Mouse (Mus musculus): Measurements from ENCODE around the gene Tbkbp1. TPM values are rescaled to one million over a fixed set of nuclear protein-coding genes. Genes with fewer than 3 reads are reported as not detected.

Tbkbp1 gene
- polyA plus RNA-seq, 1 experiment: 10.4 TPM

- Histone ChIP-seq H3K36me3 (ENCODE audit: control insufficient read depth, insufficient read depth, low read length) (no peaks in the 10 kb centered on the region), H3K27ac (ENCODE audit: insufficient read depth, low read depth, low read length) (no peak overlapping the region), H3K4me3 (ENCODE audit: insufficient read depth, low read depth, low read length) (no peak overlapping the region), H3K27me3 (replicated peaks; ENCODE audit: control insufficient read depth, insufficient read depth, low read length) (no peaks in the 10 kb centered on the region), H3K4me1 (ENCODE audit: control insufficient read depth, insufficient read depth, low read length) (no peaks in the 10 kb centered on the region)
- 90% methylated on average over 10 of the region's 10 CpGs for whole genome bisulfite sequencing
- TF ChIP-seq POLR2A (IDR thresholded peaks at IDR 0.05; ENCODE audit: low read depth, low read length) (no peak), CTCF (conservative IDR thresholded peaks at IDR 0.05; ENCODE audit: insufficient read depth, insufficient read length, low read depth, low read length) (no peak)
- no peak for DNase-seq
Observed at GRCm38 (mm10) chr11:97103163-97104090, 47.9 kb downstream of the Tbkbp1 start.

DNA sequence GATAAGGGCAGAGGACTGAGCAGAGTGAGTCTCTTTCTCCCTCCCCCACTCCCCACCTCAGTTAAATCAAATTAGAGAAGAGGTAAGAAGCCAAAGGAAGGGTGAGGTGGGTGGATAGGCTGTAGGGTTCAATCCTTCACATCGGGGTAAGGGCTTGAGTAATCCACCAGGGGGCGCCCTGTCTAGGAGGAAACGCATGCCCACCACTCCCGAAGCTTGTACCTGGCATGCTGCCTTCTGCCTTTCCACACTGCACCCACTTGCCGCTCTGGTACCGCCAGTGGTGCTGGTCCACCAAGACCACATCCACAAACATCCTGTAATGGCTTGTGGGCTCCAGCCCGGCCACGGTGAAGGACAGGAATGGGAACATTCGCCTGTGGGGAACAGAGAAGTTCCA, 49.6 kb downstream of the Tbkbp1 start:
- no peak overlapping the region for H3K4me3 ChIP-seq (ENCODE audit: insufficient read depth, low read depth, low read length)
- WGBS: 15% methylated on average over 9 of the region's 9 CpGs
- DNase-seq: peak; percentile 58

DNA sequence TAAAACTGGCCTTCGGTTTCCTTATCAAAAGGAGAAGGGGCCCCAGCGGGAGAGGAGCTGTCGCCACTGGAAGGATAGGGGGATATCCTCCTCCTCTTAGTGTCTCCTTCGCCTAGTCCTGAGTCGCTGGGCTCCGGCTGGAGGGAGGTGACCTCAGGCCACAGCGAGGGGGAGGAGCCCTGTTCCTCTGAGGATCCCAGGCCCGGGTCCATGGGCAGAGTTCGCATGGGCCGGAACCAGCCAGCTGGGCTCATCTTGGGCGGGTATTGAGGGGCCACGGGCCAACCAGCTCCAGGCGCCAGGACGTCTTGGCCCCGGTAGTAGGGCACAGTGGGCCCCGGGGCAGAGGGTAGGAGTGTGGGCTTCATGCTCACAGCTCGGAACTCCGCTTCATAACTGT, 52.5 kb downstream of the Tbkbp1 start:
- Histone ChIP-seq H3K27ac (ENCODE audit: insufficient read depth, low read depth, low read length) (no peak overlapping the region), H3K4me3 (ENCODE audit: insufficient read depth, low read depth, low read length) (no peak overlapping the region), H3K27me3 (replicated peaks; ENCODE audit: control insufficient read depth, insufficient read depth, low read length) (no peaks in the 10 kb centered on the region), H3K36me3 (ENCODE audit: control insufficient read depth, insufficient read depth, low read length) (no peaks in the 10 kb centered on the region), H3K4me1 (ENCODE audit: control insufficient read depth, insufficient read depth, low read length) (no peaks in the 10 kb centered on the region)
- 15% methylated on average over 18 of the region's 18 CpGs for WGBS
- peak; percentile 50 for DNase-seq
- TF ChIP-seq CTCF (conservative IDR thresholded peaks at IDR 0.05; ENCODE audit: insufficient read depth, insufficient read length, low read depth, low read length) (no peak), POLR2A (IDR thresholded peaks at IDR 0.05; ENCODE audit: low read depth, low read length) (no peak)

More for the DNA sequence above, 49.6 kb downstream of the Tbkbp1 start:
- TF ChIP-seq POLR2A (IDR thresholded peaks at IDR 0.05; ENCODE audit: low read depth, low read length) (no peak), CTCF (conservative IDR thresholded peaks at IDR 0.05; ENCODE audit: insufficient read depth, insufficient read length, low read depth, low read length) (peak; percentile 76)
- Histone ChIP-seq H3K4me1 (ENCODE audit: control insufficient read depth, insufficient read depth, low read length) (no peaks in the 10 kb centered on the region), H3K36me3 (ENCODE audit: control insufficient read depth, insufficient read depth, low read length) (no peaks in the 10 kb centered on the region), H3K27me3 (replicated peaks; ENCODE audit: control insufficient read depth, insufficient read depth, low read length) (no peaks in the 10 kb centered on the region), H3K27ac (ENCODE audit: insufficient read depth, low read depth, low read length) (no peak overlapping the region)

DNA sequence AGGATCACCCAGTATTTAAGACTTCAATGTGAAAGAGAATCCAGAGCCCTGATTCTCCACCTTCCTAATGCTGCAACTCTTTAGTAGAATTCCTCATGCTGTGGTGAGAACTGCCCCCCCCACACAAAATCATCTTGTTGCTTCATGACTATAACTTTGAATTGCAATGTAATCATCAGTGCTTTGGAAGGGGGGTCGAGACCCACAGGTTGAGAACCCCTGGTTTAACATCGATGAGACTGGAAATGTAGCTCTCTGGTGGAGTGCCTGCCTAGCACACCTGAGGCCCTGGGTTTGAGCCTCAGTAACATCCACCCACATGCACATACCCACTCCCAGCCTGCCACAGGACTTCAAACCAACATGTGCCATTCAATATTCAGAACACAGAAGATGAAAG, 56.7 kb downstream of the Tbkbp1 start:
- no peak overlapping the region for H3K4me3 ChIP-seq (ENCODE audit: insufficient read depth, low read depth, low read length)
- 55% methylated on average over 2 of the region's 2 CpGs for WGBS
- no peak overlapping the region for H3K27ac ChIP-seq (ENCODE audit: insufficient read depth, low read depth, low read length)
- TF ChIP-seq POLR2A (IDR thresholded peaks at IDR 0.05; ENCODE audit: low read depth, low read length) (no peak), CTCF (conservative IDR thresholded peaks at IDR 0.05; ENCODE audit: insufficient read depth, insufficient read length, low read depth, low read length) (no peak)
- DNase-seq: no peak
- no peaks in the 10 kb centered on the region for H3K36me3 ChIP-seq (ENCODE audit: control insufficient read depth, insufficient read depth, low read length)
- no peaks in the 10 kb centered on the region for H3K27me3 ChIP-seq (replicated peaks; ENCODE audit: control insufficient read depth, insufficient read depth, low read length)
- H3K4me1 ChIP-seq (ENCODE audit: control insufficient read depth, insufficient read depth, low read length): no peaks in the 10 kb centered on the region

GRCm38 (mm10) chr11:97086365-97086764, 64.9 kb downstream of the Tbkbp1 start:
- no peaks in the 10 kb centered on the region for H3K27me3 ChIP-seq (replicated peaks; ENCODE audit: control insufficient read depth, insufficient read depth, low read length)
- TF ChIP-seq POLR2A (IDR thresholded peaks at IDR 0.05; ENCODE audit: low read depth, low read length) (no peak), CTCF (conservative IDR thresholded peaks at IDR 0.05; ENCODE audit: insufficient read depth, insufficient read length, low read depth, low read length) (no peak)
- 74% methylated on average over 6 of the region's 6 CpGs for WGBS
- no peak overlapping the region for H3K27ac ChIP-seq (ENCODE audit: insufficient read depth, low read depth, low read length)
- H3K4me1 ChIP-seq (ENCODE audit: control insufficient read depth, insufficient read depth, low read length): no peaks in the 10 kb centered on the region
- DNase-seq: no peak
- H3K36me3 ChIP-seq (ENCODE audit: control insufficient read depth, insufficient read depth, low read length): no peaks in the 10 kb centered on the region
- H3K4me3 ChIP-seq (ENCODE audit: insufficient read depth, low read depth, low read length): no peak overlapping the region

Other genes starting within 250 kb of the Tbkbp1 start
- 35.6 and 37.2 TPM in 2 replicates for gene Cdk5rap3, start 235.0 kb downstream of the Tbkbp1 start, polyA plus RNA-seq (2012; rRNA removed)
- gene Prr15l, start 223.4 kb downstream of the Tbkbp1 start, polyA plus RNA-seq (2012; rRNA removed): 114 and 119 TPM in 2 replicates
- gene Pnpo, start 207.5 kb downstream of the Tbkbp1 start, polyA plus RNA-seq (2012; rRNA removed): 73.0 and 77.1 TPM in 2 replicates
- gene Sp2, start 168.5 kb downstream of the Tbkbp1 start, polyA plus RNA-seq (2012; rRNA removed): 11.9 and 13.3 TPM in 2 replicates
- 0.91 and 0.95 TPM in 2 replicates for gene Sp6, start 138.1 kb downstream of the Tbkbp1 start, polyA plus RNA-seq (2012; rRNA removed)
- gene Scrn2, start 121.6 kb downstream of the Tbkbp1 start, polyA plus RNA-seq (2012; rRNA removed): 104 and 112 TPM in 2 replicates
- 1.9 and 2.5 TPM in 2 replicates for gene Lrrc46, start 110.1 kb downstream of the Tbkbp1 start, polyA plus RNA-seq (2012; rRNA removed)
- gene Mrpl10, start 109.9 kb downstream of the Tbkbp1 start, polyA plus RNA-seq (2012; rRNA removed): 137 and 138 TPM in 2 replicates
- 9.0 and 9.1 TPM in 2 replicates for gene Osbpl7, start 100.9 kb downstream of the Tbkbp1 start, polyA plus RNA-seq (2012; rRNA removed)
- gene Tbx21, start 36.2 kb downstream of the Tbkbp1 start, polyA plus RNA-seq (2012; rRNA removed): 0.20 and 0.56 TPM in 2 replicates
- gene Kpnb1, start 36.4 kb upstream of the Tbkbp1 start, polyA plus RNA-seq (2012; rRNA removed): 22.3 and 25.6 TPM in 2 replicates
- 23.1 and 25.3 TPM in 2 replicates for gene Npepps, start 129.1 kb upstream of the Tbkbp1 start, polyA plus RNA-seq (2012; rRNA removed)
- gene Mrpl45, start 164.2 kb upstream of the Tbkbp1 start, polyA plus RNA-seq (2012; rRNA removed): 20.4 and 25.5 TPM in 2 replicates
- gene Gpr179, start 200.6 kb upstream of the Tbkbp1 start, polyA plus RNA-seq (2012; rRNA removed): 0.08 TPM in 2 replicates
- 12.9 and 13.5 TPM in 2 replicates for gene Socs7, start 211.1 kb upstream of the Tbkbp1 start, polyA plus RNA-seq (2012; rRNA removed)